Mouse (Mus musculus) G1E (cell line): ENCODE measurements around the gene Ring1.

Source experiments
- CTCF ChIP-seq: IDR thresholded peaks from 2 replicates; pipeline ENCODE4 v1.5.1; 2012; ENCODE audit warnings: low read depth, low read length, inconsistent platforms, mixed read lengths
- GATA1 ChIP-seq: IDR thresholded peaks from 2 replicates; pipeline ENCODE4 v1.6.1; 2012; ENCODE audit warnings: borderline replicate concordance, low read length, inconsistent platforms, mixed read lengths
- GATA2 ChIP-seq: IDR thresholded peaks from 2 replicates; pipeline ENCODE4 v1.6.1; 2012; ENCODE audit warnings: low read depth, low read length, inconsistent platforms, borderline replicate concordance
- TAL1 ChIP-seq: conservative IDR thresholded peaks from 2 replicates; pipeline ENCODE4 v1.6.1; 2012; ENCODE audit warnings: low read depth, low read length, inconsistent platforms, mixed read lengths

DNA sequence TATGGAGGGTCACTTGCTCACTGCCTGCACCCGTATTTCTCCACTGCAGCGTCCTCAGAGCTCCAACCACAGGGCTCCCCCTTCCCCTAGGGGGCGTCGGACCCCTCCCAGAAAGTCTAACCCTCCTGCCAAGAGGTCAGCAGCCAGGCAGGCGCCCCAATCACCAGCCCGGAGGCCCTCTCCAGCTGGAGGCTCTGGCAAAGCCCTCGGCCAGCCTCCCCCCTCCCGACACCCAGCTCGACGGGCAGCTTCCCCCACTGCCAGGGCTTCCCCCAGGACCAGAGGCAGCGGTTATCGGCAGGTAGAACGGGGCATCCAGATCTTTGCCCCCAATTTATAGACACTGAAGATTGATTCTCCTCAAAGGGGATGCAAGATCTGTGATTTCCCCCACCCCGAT, 21.5 kb upstream of the Ring1 start:
- TF ChIP-seq CTCF (no peak), GATA1 (no peak), TAL1 (no peak), GATA2 (no peak)
